Mouse (Mus musculus) hindbrain, embryonic 10.5 days (tissue): Measurements from ENCODE around the gene Runx1. TPM values are rescaled to one million over a fixed set of nuclear protein-coding genes. Genes with fewer than 3 reads are reported as not detected.

ENCODE experiments used
- DNase-seq: peaks from one replicate; pipeline ENCODE4 v3.0.0-alpha.2; 2017; ENCODE audit warnings: low spot score
- H3K27ac ChIP-seq: fragments of 300-500 bp; sonication (generic); 2 replicates; pipeline ENCODE4 v1.5.1; 2016; ENCODE audit warnings: mild to moderate bottlenecking, moderate library complexity
- H3K27me3 ChIP-seq: fragments of 300-500 bp; sonication (generic); 2 replicates; pipeline ENCODE4 v1.6.1; 2016; ENCODE audit warnings: mild to moderate bottlenecking; ENCODE audit not compliant: poor library complexity, insufficient read depth, severe bottlenecking
- H3K36me3 ChIP-seq: fragments of 300-500 bp; sonication (generic); 2 replicates; pipeline ENCODE4 v1.6.1; 2016; ENCODE audit warnings: mild to moderate bottlenecking, moderate library complexity
- H3K4me1 ChIP-seq: fragments of 300-500 bp; sonication (generic); replicated peaks from 2 replicates; pipeline ENCODE4 v1.6.1; 2016; ENCODE audit warnings: mild to moderate bottlenecking
- H3K4me3 ChIP-seq: fragments of 300-500 bp; sonication (generic); 2 replicates; pipeline ENCODE4 v1.5.1; 2016; ENCODE audit warnings: mild to moderate bottlenecking, moderate library complexity
- H3K9me3 ChIP-seq: fragments of 300-500 bp; sonication (generic); 2 replicates; pipeline ENCODE4 v1.6.1; 2016; ENCODE audit warnings: mild to moderate bottlenecking, moderate library complexity
- WGBS: fragments of 180-500 bp; shearing (Covaris S2); methylation state at CpG from one replicate; pipeline ENCODE4 v1.1.7; 2016; 5-methylcytosine and 5-hydroxymethylcytosine counted together
- polyA plus RNA-seq: library from polyadenylated mRNA; unstranded; fragments of >200 nt; fragmentation: Nextera tagmentation; extraction: Ambion mirVana; gene quantifications from 2 replicates; pipeline ENCODE4 v1.2.1, GENCODE M21; 2016

Gene Runx1
- polyA plus RNA-seq, 1 experiment from 2014 or later: 2.2 TPM

DNA sequence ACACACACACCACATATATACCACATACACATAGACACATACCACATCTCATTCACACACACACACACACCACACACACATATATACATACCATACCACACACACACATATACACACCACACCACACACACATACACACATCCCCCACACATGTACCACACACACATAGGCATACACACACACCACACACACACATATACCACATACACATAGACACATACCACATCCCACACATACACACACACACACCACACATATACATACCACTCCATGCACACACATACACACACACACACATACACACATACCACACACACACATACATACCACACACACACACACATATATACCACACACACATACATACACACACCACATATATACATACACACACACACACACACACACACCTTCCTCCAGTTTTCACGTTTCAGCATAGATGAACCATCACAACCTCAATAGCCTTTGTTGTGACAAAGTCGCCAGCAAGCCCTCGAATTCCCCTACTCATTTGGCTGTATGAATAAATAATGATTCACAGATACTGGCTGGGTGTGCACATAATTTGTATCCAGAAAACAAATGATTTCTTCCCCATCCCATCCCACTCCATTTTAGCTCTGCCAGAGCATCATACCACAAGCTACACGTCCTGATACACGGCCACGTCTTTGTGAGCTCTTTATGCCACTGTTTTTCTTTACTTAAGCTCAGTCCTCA is 1.8 kb downstream of the Runx1 start:
- Histone ChIP-seq H3K36me3 (no peaks in the 10 kb centered on the region), H3K9me3 (no peaks in the 10 kb centered on the region), H3K4me3 (no peak overlapping the region), H3K27ac (no peak overlapping the region), H3K27me3 (peaks cover 5% of the 10 kb centered on the region; the same call in 1 of the 2 replicates), H3K4me1 (peaks cover 21% of the 10 kb centered on the region)
- 87% methylated on average over 6 of the region's 6 CpGs for WGBS
- no peak for DNase-seq

DNA sequence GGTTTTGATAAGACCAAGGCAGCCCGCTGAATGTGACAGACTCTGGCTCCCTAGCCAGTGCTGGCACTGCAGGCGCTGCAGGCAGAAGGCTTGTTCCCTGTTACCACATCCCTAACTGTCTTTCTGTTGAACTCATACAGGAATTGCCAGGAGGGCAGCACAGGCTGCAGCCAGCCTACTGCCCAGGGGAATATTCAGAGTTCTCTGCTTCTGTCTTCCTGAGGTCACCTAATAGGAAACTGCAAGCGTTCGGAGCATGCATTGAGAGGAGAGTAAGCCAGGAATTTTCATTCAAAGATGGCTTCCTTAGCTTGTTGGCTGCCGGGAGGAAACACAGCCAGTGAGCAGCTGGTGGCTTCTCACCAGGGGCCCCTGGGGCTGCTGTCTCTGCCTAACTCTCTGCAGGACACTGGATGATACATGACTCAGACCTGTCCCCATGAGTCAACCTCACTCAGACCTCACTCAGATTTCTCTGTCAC is 2.5 kb downstream of the Runx1 start:
- H3K36me3 ChIP-seq: no peaks in the 10 kb centered on the region
- peaks cover 9% of the 10 kb centered on the region; the same call in 1 of the 2 replicates for H3K27me3 ChIP-seq
- 55% methylated on average over 5 of the region's 5 CpGs for WGBS
- H3K27ac ChIP-seq: 0 out of 2 replicates have a peak overlapping the region, but pooled peaks have one; percentile 40
- peaks cover 21% of the 10 kb centered on the region for H3K4me1 ChIP-seq
- DNase-seq: peak; percentile 8
- H3K4me3 ChIP-seq: no peak overlapping the region
- H3K9me3 ChIP-seq: no peaks in the 10 kb centered on the region

DNA sequence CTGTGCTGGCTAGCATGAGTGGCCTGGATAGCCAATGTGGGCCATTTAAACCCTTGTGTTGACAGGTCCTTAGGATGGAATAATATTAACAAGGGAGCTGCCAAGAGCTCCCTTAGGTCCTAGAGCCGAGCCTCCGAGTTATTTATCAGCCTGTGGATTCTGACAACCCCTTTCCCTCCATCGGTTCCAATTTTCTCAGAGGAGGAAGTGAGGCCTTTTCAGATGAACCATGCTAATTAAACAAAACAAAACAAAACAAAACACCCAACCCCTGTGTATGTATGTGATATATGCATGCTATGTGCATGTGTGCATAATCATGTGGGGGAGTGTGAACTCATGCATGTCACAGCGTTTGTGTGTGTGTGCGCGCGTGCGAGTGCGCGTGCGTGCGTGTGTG is 3.3 kb downstream of the Runx1 start:
- H3K4me3 ChIP-seq: no peak overlapping the region
- H3K36me3 ChIP-seq: no peaks in the 10 kb centered on the region
- DNase-seq: no peak
- WGBS: 88% methylated on average over 12 of the region's 12 CpGs
- peaks cover 9% of the 10 kb centered on the region; the same call in 1 of the 2 replicates for H3K27me3 ChIP-seq
- no peaks in the 10 kb centered on the region for H3K9me3 ChIP-seq
- peaks cover 15% of the 10 kb centered on the region for H3K4me1 ChIP-seq
- H3K27ac ChIP-seq: no peak overlapping the region

DNA sequence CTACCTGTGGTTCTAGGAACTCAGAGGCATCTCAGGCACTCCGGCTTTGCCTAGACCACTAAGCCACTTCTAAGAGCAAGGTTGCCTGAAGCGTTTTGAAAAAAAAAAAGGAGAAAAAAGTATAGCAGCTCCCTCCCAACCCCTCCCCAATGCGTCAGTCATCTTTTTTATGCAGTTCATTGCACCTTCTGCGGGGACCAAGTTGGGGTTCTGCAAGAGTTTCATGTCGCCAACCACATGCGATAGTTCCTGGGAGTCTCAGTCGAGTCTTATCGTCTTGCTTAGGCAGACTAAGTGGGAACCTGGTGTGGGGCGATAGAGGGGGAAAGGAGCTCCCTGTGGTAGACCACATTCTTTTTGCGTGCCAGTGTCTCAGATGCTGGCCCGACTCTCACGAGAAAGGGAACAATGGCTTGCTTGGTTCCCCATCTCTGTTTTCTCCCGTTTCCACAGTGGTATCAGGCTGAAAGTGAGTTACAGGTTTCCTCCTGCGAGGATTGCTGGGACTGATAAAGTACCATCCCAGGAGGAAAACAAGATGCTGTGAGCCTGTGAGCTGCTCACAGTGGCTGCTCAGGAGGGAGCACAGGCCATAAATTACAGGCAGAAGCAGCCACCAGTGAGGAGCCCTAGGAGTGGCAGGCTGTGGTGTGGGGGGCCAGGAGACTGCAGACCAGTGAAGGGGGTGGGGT is 3.9 kb downstream of the Runx1 start:
- WGBS: 63% methylated on average over 14 of the region's 14 CpGs

DNA sequence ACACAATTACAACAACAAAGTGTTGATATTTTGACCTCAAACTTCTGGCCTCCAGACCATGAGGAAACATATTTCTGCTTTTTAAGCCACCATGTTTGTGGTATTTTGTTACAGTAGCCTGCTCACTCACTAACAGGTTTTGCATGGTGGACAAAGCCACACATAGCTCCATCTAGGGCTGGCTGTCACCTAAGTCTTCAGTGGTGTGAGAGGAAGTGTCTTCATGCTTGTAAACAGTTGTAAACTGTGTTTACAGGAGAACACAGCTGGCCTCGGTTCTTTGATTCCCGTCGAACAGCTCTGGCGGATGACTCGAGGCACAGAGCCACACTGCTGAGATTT is 4.4 kb downstream of the Runx1 start:
- peaks cover 15% of the 10 kb centered on the region for H3K4me1 ChIP-seq
- WGBS: 83% methylated on average over 5 of the region's 5 CpGs
- H3K27me3 ChIP-seq: peaks cover 6% of the 10 kb centered on the region; the same call in 1 of the 2 replicates
- no peak for DNase-seq
- H3K27ac ChIP-seq: no peak overlapping the region
- no peaks in the 10 kb centered on the region for H3K36me3 ChIP-seq
- H3K4me3 ChIP-seq: no peak overlapping the region
- no peaks in the 10 kb centered on the region for H3K9me3 ChIP-seq

More for the DNA sequence above, 3.9 kb downstream of the Runx1 start:
- DNase-seq: no peak
- no peaks in the 10 kb centered on the region for H3K9me3 ChIP-seq
- H3K27ac ChIP-seq: no peak overlapping the region
- no peak overlapping the region for H3K4me3 ChIP-seq
- H3K27me3 ChIP-seq: peaks cover 9% of the 10 kb centered on the region; the same call in 1 of the 2 replicates
- H3K36me3 ChIP-seq: no peaks in the 10 kb centered on the region
- peaks cover 15% of the 10 kb centered on the region for H3K4me1 ChIP-seq

DNA sequence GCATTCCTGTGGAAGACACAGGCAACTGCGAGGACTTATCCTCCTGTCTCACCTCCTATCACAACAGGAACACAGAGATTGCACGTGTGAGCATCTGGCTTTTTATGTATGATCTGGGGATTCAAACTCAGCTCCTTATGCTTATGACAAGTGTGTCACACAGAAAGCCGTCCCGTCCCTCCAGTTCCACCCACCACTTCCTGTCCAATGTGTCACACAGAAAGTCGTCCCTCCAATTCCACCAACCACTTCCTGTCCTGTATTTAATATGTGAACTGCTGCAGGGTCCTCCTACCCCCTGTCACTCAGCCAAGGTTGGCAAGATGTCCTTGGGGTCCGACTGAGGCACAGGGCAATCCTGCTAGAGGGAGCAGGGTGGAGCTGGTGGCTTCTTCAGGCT is 5.5 kb downstream of the Runx1 start:
- Histone ChIP-seq H3K4me1 (peaks cover 15% of the 10 kb centered on the region), H3K27me3 (0 out of 2 replicates have a peak, but pooled peaks cover 4% of the 10 kb centered on the region), H3K9me3 (no peaks in the 10 kb centered on the region), H3K27ac (no peak overlapping the region), H3K4me3 (no peak overlapping the region), H3K36me3 (no peaks in the 10 kb centered on the region)
- DNase-seq: no peak
- WGBS: 91% methylated on average over 6 of the region's 6 CpGs

DNA sequence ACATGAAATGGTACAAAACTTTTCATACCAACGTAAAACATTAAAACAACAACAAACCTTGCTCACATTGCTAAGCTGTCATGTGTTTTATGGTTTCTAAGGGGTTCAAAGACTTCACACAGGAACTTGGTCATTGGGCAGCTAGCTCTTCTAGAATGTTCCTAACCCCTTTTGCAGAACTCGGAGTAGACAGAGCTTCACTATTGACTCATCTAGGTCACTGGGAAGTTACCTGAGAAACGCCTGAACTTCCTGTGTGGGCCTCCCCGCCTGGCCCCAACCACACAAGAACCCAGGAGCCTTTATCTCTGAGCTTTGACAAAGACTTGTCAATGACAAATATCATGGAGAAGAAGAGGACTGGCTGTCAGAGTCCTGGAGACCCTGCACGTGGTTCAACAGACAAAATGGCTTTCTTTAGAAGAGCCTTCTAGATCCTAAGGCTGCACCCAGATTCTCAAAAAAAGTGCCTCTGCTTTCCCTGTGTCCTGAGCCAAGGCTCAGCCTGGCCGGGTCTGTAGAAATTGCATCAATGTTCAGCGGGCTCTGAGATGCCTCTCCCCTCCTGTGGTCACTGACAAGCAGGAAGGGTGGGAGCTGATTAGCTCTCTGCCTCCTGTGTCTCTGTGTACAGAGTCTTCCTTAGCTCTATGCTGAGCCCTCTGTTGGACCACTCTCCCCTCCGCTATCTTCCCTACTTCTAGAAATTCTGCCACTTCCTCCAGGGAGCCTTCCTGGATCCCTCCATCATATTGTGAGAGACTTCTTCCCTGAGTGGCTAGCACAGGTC is 7.3 kb downstream of the Runx1 start:
- 81% methylated on average over 8 of the region's 8 CpGs for WGBS

DNA sequence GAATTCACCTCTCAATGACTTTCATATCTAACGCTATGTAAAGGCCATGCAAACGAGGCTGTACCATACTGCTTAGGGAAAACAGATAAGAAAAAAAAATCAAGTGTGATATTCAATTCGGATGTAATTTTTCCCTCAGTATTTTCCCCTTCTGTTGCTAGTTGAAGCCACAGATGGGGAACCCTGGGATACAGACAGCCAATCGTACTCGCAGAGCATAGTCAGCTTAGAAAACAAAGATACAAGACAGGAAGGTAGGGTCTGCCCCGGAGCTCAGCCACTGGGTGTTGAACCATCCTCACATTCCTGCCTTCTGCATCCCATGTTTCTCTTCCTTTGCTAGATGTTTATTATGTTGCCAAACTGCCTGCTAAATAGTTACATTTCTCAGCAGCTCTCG is 9.9 kb downstream of the Runx1 start:
- no peak for DNase-seq
- Histone ChIP-seq H3K27me3 (0 out of 2 replicates have a peak, but pooled peaks cover 4% of the 10 kb centered on the region), H3K36me3 (no peaks in the 10 kb centered on the region), H3K9me3 (no peaks in the 10 kb centered on the region), H3K4me1 (no peaks in the 10 kb centered on the region), H3K4me3 (no peak overlapping the region), H3K27ac (no peak overlapping the region)
- WGBS: 91% methylated on average over 7 of the region's 7 CpGs

More for the DNA sequence above, 7.3 kb downstream of the Runx1 start:
- no peaks in the 10 kb centered on the region for H3K9me3 ChIP-seq
- H3K4me1 ChIP-seq: peaks cover 15% of the 10 kb centered on the region
- no peak overlapping the region for H3K27ac ChIP-seq
- 0 out of 2 replicates have a peak, but pooled peaks cover 4% of the 10 kb centered on the region for H3K27me3 ChIP-seq
- H3K36me3 ChIP-seq: no peaks in the 10 kb centered on the region
- H3K4me3 ChIP-seq: no peak overlapping the region
- DNase-seq: no peak

DNA sequence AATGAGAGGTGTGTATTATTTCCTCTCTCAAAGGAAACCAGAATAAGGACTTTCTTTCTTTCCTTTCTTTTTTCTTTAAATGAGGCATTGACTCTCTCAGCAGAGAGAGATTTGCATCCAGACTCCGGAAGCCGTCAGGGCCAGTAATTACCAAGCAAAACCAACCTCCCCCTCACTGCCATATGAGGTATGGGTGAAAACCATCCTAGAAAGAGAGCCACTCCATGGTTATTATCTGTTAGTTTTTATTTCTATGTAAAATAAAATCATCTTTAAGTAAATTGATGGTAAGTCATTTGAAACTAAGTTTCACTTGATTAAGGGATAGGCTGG is 10.8 kb downstream of the Runx1 start:
- Histone ChIP-seq H3K27ac (no peak overlapping the region), H3K36me3 (no peaks in the 10 kb centered on the region), H3K4me3 (no peak overlapping the region), H3K27me3 (0 out of 2 replicates have a peak, but pooled peaks cover 4% of the 10 kb centered on the region), H3K4me1 (no peaks in the 10 kb centered on the region), H3K9me3 (no peaks in the 10 kb centered on the region)
- no peak for DNase-seq
- 91% methylated on average over 2 of the region's 2 CpGs for WGBS

DNA sequence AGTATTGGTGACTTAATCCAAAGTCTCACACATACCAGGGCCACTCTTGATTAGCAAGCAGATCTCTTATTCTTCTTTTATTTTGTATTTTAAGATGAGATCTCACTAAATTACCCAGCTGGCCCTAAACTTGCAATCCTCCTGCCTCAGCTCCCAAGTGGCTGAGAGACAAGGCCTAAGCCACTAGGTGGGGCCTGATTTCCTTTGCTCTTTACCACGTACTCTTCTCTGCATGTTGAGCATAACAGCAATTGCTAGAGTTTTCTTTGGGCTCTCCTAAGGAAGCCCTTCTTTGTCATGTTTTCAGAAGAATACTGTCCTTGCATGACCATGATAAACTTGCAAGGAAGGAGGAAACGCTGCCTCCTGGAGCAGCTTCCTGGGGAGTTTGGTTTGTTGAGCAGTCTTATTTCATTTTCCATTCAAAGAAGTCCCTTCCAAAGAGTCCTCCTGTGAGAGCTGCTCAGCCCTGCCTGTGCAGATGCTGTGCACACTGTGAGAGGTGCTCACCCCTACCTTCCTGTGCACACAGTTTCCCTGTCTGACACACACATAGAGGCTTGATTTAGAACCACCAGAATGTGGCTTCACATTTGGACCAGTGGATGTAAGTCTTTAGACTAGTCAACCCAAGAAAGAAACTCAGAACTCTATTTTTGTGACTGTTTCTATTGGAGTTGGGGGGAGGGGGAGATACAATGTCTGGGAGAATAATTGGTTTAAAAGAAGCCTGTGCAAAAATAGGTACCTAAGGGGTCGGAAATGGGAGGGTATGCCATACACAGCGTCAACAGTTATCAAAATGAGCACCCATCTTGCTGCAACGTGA is 11.4 kb downstream of the Runx1 start:
- DNase-seq: no peak
- 81% methylated on average over 5 of the region's 5 CpGs for WGBS

DNA sequence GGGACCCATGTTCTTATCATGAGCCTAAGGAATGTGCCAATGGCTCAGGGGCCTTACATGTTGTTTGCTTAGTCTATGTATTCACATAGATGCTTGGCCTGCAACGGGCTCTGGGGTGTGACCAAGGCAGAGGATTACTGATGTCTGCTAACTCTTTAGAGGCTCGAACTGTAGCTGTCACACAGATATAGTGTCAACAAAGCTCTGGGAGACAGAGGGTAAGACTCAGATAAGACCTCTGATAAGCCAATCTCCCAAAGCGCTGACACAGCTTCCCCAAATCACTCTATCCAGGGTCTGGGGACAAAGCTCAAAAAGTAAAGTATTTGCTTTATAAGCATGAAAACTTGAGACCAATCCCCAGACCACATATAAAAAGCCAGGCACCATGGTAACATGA is 13.5 kb downstream of the Runx1 start:
- 80% methylated on average over 3 of the region's 3 CpGs for WGBS
- no peak for DNase-seq
- H3K27ac ChIP-seq: no peak overlapping the region

More for the DNA sequence above, 11.4 kb downstream of the Runx1 start:
- H3K4me3 ChIP-seq: no peak overlapping the region
- no peaks in the 10 kb centered on the region for H3K9me3 ChIP-seq
- H3K27ac ChIP-seq: no peak overlapping the region
- 0 out of 2 replicates have a peak, but pooled peaks cover 4% of the 10 kb centered on the region for H3K27me3 ChIP-seq
- H3K4me1 ChIP-seq: 0 out of 2 replicates have a peak, but pooled peaks cover under 1% of the 10 kb centered on the region
- H3K36me3 ChIP-seq: no peaks in the 10 kb centered on the region

More for the DNA sequence above, 13.5 kb downstream of the Runx1 start:
- Histone ChIP-seq H3K36me3 (no peaks in the 10 kb centered on the region), H3K9me3 (no peaks in the 10 kb centered on the region), H3K4me1 (0 out of 2 replicates have a peak, but pooled peaks cover 5% of the 10 kb centered on the region), H3K27me3 (no peaks in the 10 kb centered on the region), H3K4me3 (no peak overlapping the region)
